Mouse (Mus musculus) hindbrain, embryonic 14.5 days (tissue): ENCODE results near the gene Cyb561a3. TPM values are rescaled to one million over a fixed set of nuclear protein-coding genes. Genes with fewer than 3 reads are reported as not detected.

Source experiments
- ATAC-seq: fragments of 200-750 bp; cut with Nextera tagmentation; 2 replicates; pipeline ENCODE4 v1.8.0; 2017; ENCODE audit warnings: moderate number of reproducible peaks, mild to moderate bottlenecking, moderate TSS enrichment, moderate library complexity; ENCODE audit not compliant: low FRiP score
- DNase-seq: peaks from one replicate; pipeline ENCODE4 v3.0.0-alpha.2; 2015; ENCODE audit warnings: low spot score
- H3K27ac ChIP-seq: fragments of 300-500 bp; sonication (generic); 2 replicates; pipeline ENCODE4 v1.5.1; 2014; ENCODE audit warnings: mild to moderate bottlenecking, moderate library complexity
- H3K27me3 ChIP-seq: fragments of 300-500 bp; sonication (generic); 2 replicates; pipeline ENCODE4 v1.6.1; 2014; ENCODE audit warnings: mild to moderate bottlenecking, low read length, mixed read lengths; ENCODE audit not compliant: control insufficient read depth, insufficient read depth
- H3K36me3 ChIP-seq: fragments of 300-500 bp; sonication (generic); replicated peaks from 2 replicates; pipeline ENCODE4 v1.6.1; 2014; ENCODE audit not compliant: control insufficient read depth, insufficient read depth
- H3K4me1 ChIP-seq: fragments of 300-500 bp; sonication (generic); replicated peaks from 2 replicates; pipeline ENCODE4 v1.6.1; 2014; ENCODE audit warnings: antibody characterized with exemption, low read length, mixed read lengths; ENCODE audit not compliant: control insufficient read depth, insufficient read depth
- H3K4me2 ChIP-seq: fragments of 300-500 bp; sonication (generic); replicated peaks from 2 replicates; pipeline ENCODE4 v1.6.1; 2014; ENCODE audit warnings: mild to moderate bottlenecking, moderate library complexity
- H3K4me3 ChIP-seq: fragments of 300-500 bp; sonication (generic); replicated peaks from 2 replicates; pipeline ENCODE4 v1.5.1; 2014; ENCODE audit warnings: mild to moderate bottlenecking, low read length
- H3K9ac ChIP-seq: fragments of 300-500 bp; sonication (generic); 2 replicates; pipeline ENCODE4 v1.6.1; 2014
- H3K9me3 ChIP-seq: fragments of 300-500 bp; sonication (generic); 2 replicates; pipeline ENCODE4 v1.6.1; 2016; ENCODE audit warnings: low read length; ENCODE audit not compliant: control insufficient read depth
- WGBS: fragments of 180-500 bp; shearing (Covaris S2); extraction: QIAGEN DNeasy Blood & Tissue Kit; methylation state at CpG from one replicate; pipeline ENCODE4 v1.1.7; 2014; 5-methylcytosine and 5-hydroxymethylcytosine counted together
- polyA plus RNA-seq: library from polyadenylated mRNA; unstranded; fragments of >200 nt; fragmentation: Nextera tagmentation; extraction: Ambion mirVana; gene quantifications from 2 replicates; pipeline ENCODE4 v1.2.1, GENCODE M21; 2014

Gene Cyb561a3
- polyA plus RNA-seq, 1 experiment from 2014 or later, result 21.8 TPM

- Histone ChIP-seq H3K27ac (peak overlapping the region; percentile 96; the same call in 1 of the 2 replicates), H3K4me1 (peaks cover 29% of the 10 kb centered on the region), H3K4me2 (no peak overlapping the region), H3K27me3 (no peaks in the 10 kb centered on the region), H3K4me3 (no peak overlapping the region), H3K36me3 (peaks cover 34% of the 10 kb centered on the region), H3K9me3 (no peaks in the 10 kb centered on the region), H3K9ac (peak overlapping the region; percentile 82; the same call in 1 of the 2 replicates)
- WGBS, result 86% methylated on average over 18 of the region's 18 CpGs
- DNase-seq (no peak), ATAC-seq (no peak)
Observed at GRCm38 (mm10) chr19:10603660-10604523, 26.9 kb downstream of the Cyb561a3 start.

- Histone ChIP-seq H3K27ac (peak overlapping the region; percentile 94), H3K4me1 (peaks cover 29% of the 10 kb centered on the region), H3K4me2 (peak overlapping the region; percentile 72), H3K4me3 (peak overlapping the region; percentile 97), H3K9me3 (no peaks in the 10 kb centered on the region), H3K9ac (peak overlapping the region; percentile 82), H3K36me3 (peaks cover 36% of the 10 kb centered on the region), H3K27me3 (no peaks in the 10 kb centered on the region)
- no peak for DNase-seq
- no peak for ATAC-seq
- 72% methylated on average over 3 of the region's 3 CpGs for WGBS
Observed at GRCm38 (mm10) chr19:10604534-10604933, 27.6 kb downstream of the Cyb561a3 start.

GRCm38 (mm10) chr19:10605293-10605900 is 28.4 kb downstream of the Cyb561a3 start, which contains the start of the genes Ddb1 and Tkfc:
Gene Ddb1 (plus strand): TSS chr19:10605327.
Gene Tkfc (minus strand): TSS chr19:10605654.
- H3K9me3 ChIP-seq, result no peaks in the 10 kb centered on the region
- peak; percentile 97 for ATAC-seq
- peak within 1 kb of the TSS; percentile 97 for H3K4me3 ChIP-seq
- under 1% methylated on average over 48 of the region's 49 CpGs for WGBS
- DNase-seq, result peak; percentile 99
- H3K9ac ChIP-seq, result peak within 1 kb of the TSS; percentile 94
- H3K4me2 ChIP-seq, result peak within 1 kb of the TSS; percentile 72
- H3K27me3 ChIP-seq, result no peaks in the 10 kb centered on the region
- H3K27ac ChIP-seq, result peak within 1 kb of the TSS; percentile 94
- peaks cover 38% of the 10 kb centered on the region for H3K36me3 ChIP-seq
- H3K4me1 ChIP-seq, result peaks cover 29% of the 10 kb centered on the region

- DNase-seq, result no peak
- H3K4me2 ChIP-seq, result peak overlapping the region; percentile 72
- no peak; the same call in 1 of the 2 replicates for ATAC-seq
Observed at GRCm38 (mm10) chr19:10605901-10606622, 29.1 kb downstream of the Cyb561a3 start.

GRCm38 (mm10) chr19:10608573-10609240 is 31.7 kb downstream of the Cyb561a3 start:
- Histone ChIP-seq H3K4me1 (peaks cover 17% of the 10 kb centered on the region), H3K9ac (no peak overlapping the region), H3K27me3 (no peaks in the 10 kb centered on the region), H3K4me2 (no peak overlapping the region), H3K27ac (no peak overlapping the region), H3K4me3 (no peak overlapping the region), H3K36me3 (peaks cover 69% of the 10 kb centered on the region), H3K9me3 (no peaks in the 10 kb centered on the region)
- ATAC-seq (no peak), DNase-seq (no peak)
- 93% methylated on average over 5 of the region's 5 CpGs for WGBS

More at GRCm38 (mm10) chr19:10605901-10606622, 29.1 kb downstream of the Cyb561a3 start:
- WGBS, result 6% methylated on average over 20 of the region's 20 CpGs
- peaks cover 42% of the 10 kb centered on the region for H3K36me3 ChIP-seq
- H3K4me3 ChIP-seq, result peak overlapping the region; percentile 97
- no peaks in the 10 kb centered on the region for H3K27me3 ChIP-seq
- no peaks in the 10 kb centered on the region for H3K9me3 ChIP-seq
- peaks cover 29% of the 10 kb centered on the region for H3K4me1 ChIP-seq
- H3K9ac ChIP-seq, result peak overlapping the region; percentile 94
- H3K27ac ChIP-seq, result peak overlapping the region; percentile 85

- H3K4me2 ChIP-seq, result peak within 1 kb of the TSS; percentile 65
- peak within 1 kb of the TSS; percentile 34 for H3K4me3 ChIP-seq
- peaks cover 4% of the 10 kb centered on the region; the same call in 1 of the 2 replicates for H3K27me3 ChIP-seq
- peaks cover 21% of the 10 kb centered on the region for H3K36me3 ChIP-seq
- H3K9me3 ChIP-seq, result no peaks in the 10 kb centered on the region
- WGBS, result 3% methylated on average over 32 of the region's 32 CpGs
- no peak within 1 kb of the TSS for H3K27ac ChIP-seq
- ATAC-seq, result peak; percentile 82
- peak; percentile 34 for DNase-seq
- H3K4me1 ChIP-seq, result 0 out of 2 replicates have a peak, but pooled peaks cover 7% of the 10 kb centered on the region
- H3K9ac ChIP-seq, result peak within 1 kb of the TSS; percentile 48
Observed at GRCm38 (mm10) chr19:10634106-10634871, 57.3 kb downstream of the Cyb561a3 start, which contains the start of gene Vwce. Gene Vwce (plus strand): TSS chr19:10634213.

- H3K36me3 ChIP-seq, result peaks cover 15% of the 10 kb centered on the region
- DNase-seq (peak; percentile 56), ATAC-seq (peak; percentile 85)
- H3K9ac ChIP-seq, result peak overlapping the region; percentile 48
- WGBS, result 4% methylated on average over 21 of the region's 21 CpGs
- peak overlapping the region; percentile 34 for H3K4me3 ChIP-seq
- peak overlapping the region; percentile 65 for H3K4me2 ChIP-seq
- H3K4me1 ChIP-seq, result 0 out of 2 replicates have a peak, but pooled peaks cover 7% of the 10 kb centered on the region
- no peak overlapping the region for H3K27ac ChIP-seq
- no peaks in the 10 kb centered on the region for H3K9me3 ChIP-seq
- H3K27me3 ChIP-seq, result peaks cover 4% of the 10 kb centered on the region; the same call in 1 of the 2 replicates
Observed at GRCm38 (mm10) chr19:10634872-10635318, 57.9 kb downstream of the Cyb561a3 start.

GRCm38 (mm10) chr19:10637840-10638239 is 60.9 kb downstream of the Cyb561a3 start:
- no peak overlapping the region for H3K4me2 ChIP-seq
- DNase-seq (no peak), ATAC-seq (no peak)
- 57% methylated on average over 7 of the region's 7 CpGs for WGBS
- no peaks in the 10 kb centered on the region for H3K36me3 ChIP-seq
- H3K27ac ChIP-seq, result no peak overlapping the region
- H3K4me3 ChIP-seq, result no peak overlapping the region
- no peak overlapping the region for H3K9ac ChIP-seq
- peaks cover 4% of the 10 kb centered on the region; the same call in 1 of the 2 replicates for H3K27me3 ChIP-seq
- no peaks in the 10 kb centered on the region for H3K9me3 ChIP-seq
- H3K4me1 ChIP-seq, result 0 out of 2 replicates have a peak, but pooled peaks cover 7% of the 10 kb centered on the region
